Mouse (Mus musculus) liver, postnatal 0 days (tissue): ENCODE data around the gene Zfp536. TPM values are rescaled to one million over a fixed set of nuclear protein-coding genes. Genes with fewer than 3 reads are reported as not detected.

Source experiments
- ATAC-seq: fragments of 200-750 bp; cut with Nextera tagmentation; 2 replicates; pipeline ENCODE4 v1.8.0; 2017; ENCODE audit warnings: mild to moderate bottlenecking, moderate library complexity
- DNase-seq: peaks from one replicate; pipeline ENCODE4 v3.0.0-alpha.2; 2016
- H3K27ac ChIP-seq: fragments of 300-500 bp; sonication (generic); 2 replicates; pipeline ENCODE4 v1.5.1; 2014; ENCODE audit warnings: antibody characterized with exemption, moderate library complexity, mild to moderate bottlenecking, low read depth
- H3K27me3 ChIP-seq: fragments of 300-500 bp; sonication (generic); 2 replicates; pipeline ENCODE4 v1.6.1; 2014; ENCODE audit warnings: low read length, control low read depth, mixed read lengths; ENCODE audit not compliant: insufficient read depth
- H3K36me3 ChIP-seq: fragments of 300-500 bp; sonication (generic); replicated peaks from 2 replicates; pipeline ENCODE4 v1.6.1; 2014; ENCODE audit warnings: mild to moderate bottlenecking, control low read depth, low read length, moderate library complexity, mixed read lengths; ENCODE audit not compliant: insufficient read depth
- H3K4me1 ChIP-seq: fragments of 300-500 bp; sonication (generic); 2 replicates; pipeline ENCODE4 v1.6.1; 2014; ENCODE audit warnings: antibody characterized with exemption, mild to moderate bottlenecking, control low read depth; ENCODE audit not compliant: insufficient read depth
- H3K4me2 ChIP-seq: fragments of 300-500 bp; sonication (generic); 2 replicates; pipeline ENCODE4 v1.6.1; 2014; ENCODE audit warnings: low read depth, mild to moderate bottlenecking, low read length, moderate library complexity, mixed read lengths
- H3K4me3 ChIP-seq: fragments of 300-500 bp; sonication (generic); 2 replicates; pipeline ENCODE4 v1.5.1; 2014; ENCODE audit warnings: low read depth, low read length
- H3K9ac ChIP-seq: fragments of 300-500 bp; sonication (generic); replicated peaks from 2 replicates; pipeline ENCODE4 v1.6.1; 2014; ENCODE audit warnings: mild to moderate bottlenecking, moderate library complexity
- H3K9me3 ChIP-seq: fragments of 300-500 bp; sonication (generic); 2 replicates; pipeline ENCODE4 v1.6.1; 2016; ENCODE audit warnings: mild to moderate bottlenecking, control low read depth, low read length, mixed read lengths
- CTCF ChIP-seq: sonication (generic); IDR thresholded peaks from 2 replicates; pipeline ENCODE4 v1.5.1; 2016; ENCODE audit warnings: antibody characterized with exemption, low read depth
- EP300 ChIP-seq: IDR thresholded peaks from 2 replicates; pipeline ENCODE4 v1.6.1; 2016; ENCODE audit warnings: antibody characterized with exemption, low read depth, mild to moderate bottlenecking
- WGBS: fragments of 180-500 bp; shearing (Covaris S2); extraction: QIAGEN DNeasy Blood & Tissue Kit; methylation state at CpG from one replicate; pipeline ENCODE4 v1.1.7; 2014; ENCODE audit not compliant: insufficient replicate concordance; 5-methylcytosine and 5-hydroxymethylcytosine counted together
- polyA plus RNA-seq: library from polyadenylated mRNA; unstranded; fragments of >200 nt; fragmentation: Nextera tagmentation; extraction: Ambion mirVana; gene quantifications from 2 replicates; pipeline ENCODE4 v1.2.1, GENCODE M21; 2015

The Zfp536 gene
- polyA plus RNA-seq, 1 experiment from 2014 or later, result not detected

- Histone ChIP-seq H3K4me3 (no peak overlapping the region), H3K27me3 (no peaks in the 10 kb centered on the region), H3K4me2 (no peak overlapping the region), H3K4me1 (no peaks in the 10 kb centered on the region), H3K9me3 (no peaks in the 10 kb centered on the region), H3K27ac (no peak overlapping the region), H3K9ac (no peak overlapping the region), H3K36me3 (no peaks in the 10 kb centered on the region)
- no peak for ATAC-seq
- TF ChIP-seq CTCF, result no peak
- no peak for TF ChIP-seq EP300
- DNase-seq, result no peak
- 70% methylated on average over 16 of the region's 16 CpGs for WGBS
Measured at GRCm38 (mm10) chr7:37439117-37439844, 334.2 kb downstream of the Zfp536 start.

GRCm38 (mm10) chr7:37437887-37438286, 335.6 kb downstream of the Zfp536 start:
- ATAC-seq, result no peak
- WGBS, result 33% methylated on average over 3 of the region's 3 CpGs
- Histone ChIP-seq H3K4me3 (no peak overlapping the region), H3K27ac (no peak overlapping the region), H3K36me3 (no peaks in the 10 kb centered on the region), H3K27me3 (no peaks in the 10 kb centered on the region), H3K4me1 (no peaks in the 10 kb centered on the region), H3K4me2 (no peak overlapping the region), H3K9ac (no peak overlapping the region), H3K9me3 (no peaks in the 10 kb centered on the region)
- DNase-seq, result no peak
- TF ChIP-seq CTCF, result no peak
- no peak for TF ChIP-seq EP300

- Histone ChIP-seq H3K4me3 (no peak overlapping the region), H3K27me3 (no peaks in the 10 kb centered on the region), H3K36me3 (no peaks in the 10 kb centered on the region), H3K4me2 (no peak overlapping the region), H3K9me3 (no peaks in the 10 kb centered on the region), H3K4me1 (no peaks in the 10 kb centered on the region), H3K27ac (no peak overlapping the region), H3K9ac (no peak overlapping the region)
- DNase-seq (no peak), ATAC-seq (no peak)
- WGBS, result 38% methylated on average over 7 of the region's 7 CpGs
- no peak for TF ChIP-seq EP300
- TF ChIP-seq CTCF, result no peak
Measured at GRCm38 (mm10) chr7:37433156-37433555, 340.3 kb downstream of the Zfp536 start.

GRCm38 (mm10) chr7:37431471-37431870, 342.0 kb downstream of the Zfp536 start:
- H3K4me2 ChIP-seq, result no peak overlapping the region
- H3K27ac ChIP-seq, result no peak overlapping the region
- no peak overlapping the region for H3K9ac ChIP-seq
- no peaks in the 10 kb centered on the region for H3K36me3 ChIP-seq
- no peaks in the 10 kb centered on the region for H3K4me1 ChIP-seq
- DNase-seq, result no peak
- 78% methylated on average over 10 of the region's 10 CpGs for WGBS
- H3K27me3 ChIP-seq, result no peaks in the 10 kb centered on the region
- no peak for ATAC-seq
- H3K9me3 ChIP-seq, result no peaks in the 10 kb centered on the region
- TF ChIP-seq EP300 (no peak), CTCF (no peak)
- no peak overlapping the region for H3K4me3 ChIP-seq

GRCm38 (mm10) chr7:37426061-37426460, 347.4 kb downstream of the Zfp536 start:
- Histone ChIP-seq H3K4me1 (no peaks in the 10 kb centered on the region), H3K9ac (no peak overlapping the region), H3K27ac (no peak overlapping the region), H3K36me3 (no peaks in the 10 kb centered on the region), H3K4me3 (no peak overlapping the region), H3K9me3 (no peaks in the 10 kb centered on the region), H3K27me3 (no peaks in the 10 kb centered on the region), H3K4me2 (no peak overlapping the region)
- TF ChIP-seq EP300 (no peak), CTCF (no peak)
- DNase-seq (no peak), ATAC-seq (no peak)

GRCm38 (mm10) chr7:37422966-37423365, 350.5 kb downstream of the Zfp536 start:
- Histone ChIP-seq H3K9ac (no peak overlapping the region), H3K4me1 (no peaks in the 10 kb centered on the region), H3K27me3 (no peaks in the 10 kb centered on the region), H3K4me3 (no peak overlapping the region), H3K27ac (no peak overlapping the region), H3K4me2 (no peak overlapping the region), H3K9me3 (no peaks in the 10 kb centered on the region), H3K36me3 (no peaks in the 10 kb centered on the region)
- WGBS, result 55% methylated on average over 2 of the region's 2 CpGs
- DNase-seq (no peak), ATAC-seq (no peak)
- no peak for TF ChIP-seq EP300
- TF ChIP-seq CTCF, result no peak

Other genes with a start within 250 kb of the Zfp536 start
- gene Uri1, start 249.9 kb upstream of the Zfp536 start, polyA plus RNA-seq, result 15.1 and 17.1 TPM in 2 replicates